Mouse (Mus musculus) common myeloid progenitor, adult 5-6 weeks (primary cell): ENCODE measurements around the gene Luzp1. TPM values are rescaled to one million over a fixed set of nuclear protein-coding genes. Genes with fewer than 3 reads are reported as not detected.

Experiments used
- ATAC-seq: replicated peaks from 2 replicates; pipeline ENCODE4 v1.8.0; 2016; ENCODE audit warnings: low read depth, mild to moderate bottlenecking, moderate TSS enrichment, inconsistent platforms; ENCODE audit not compliant: poor library complexity, severe bottlenecking
- total RNA-seq: library from RNA; stranded (forward); fragments of 200-1000, 187-1606 nt; gene quantifications from 2 replicates; pipeline ENCODE4 v1.2.3, GENCODE M21; 2017

Luzp1 gene
- total RNA-seq, 1 experiment from 2014 or later, result 11.1 TPM

DNA sequence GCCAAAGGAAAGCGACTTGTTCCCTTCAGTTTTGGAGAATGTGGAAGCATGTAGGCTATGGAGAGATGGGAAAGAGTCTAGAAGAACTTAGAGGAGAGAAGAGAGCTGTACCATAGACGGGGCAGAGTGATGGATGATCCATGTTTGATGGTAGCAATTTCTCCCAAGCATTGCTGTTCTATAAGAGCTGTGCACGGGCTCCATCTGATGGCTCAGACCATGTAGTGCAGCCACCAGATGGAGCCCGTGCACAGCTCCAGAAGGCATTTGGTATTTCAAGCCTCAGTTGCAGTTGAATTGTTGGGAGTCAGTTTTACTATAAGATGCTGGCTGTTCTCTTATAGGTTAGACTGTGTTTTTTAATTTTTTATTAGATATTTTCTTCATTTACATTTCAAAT, 56.9 kb downstream of the Luzp1 start:
- ATAC-seq, result peak; percentile 88

DNA sequence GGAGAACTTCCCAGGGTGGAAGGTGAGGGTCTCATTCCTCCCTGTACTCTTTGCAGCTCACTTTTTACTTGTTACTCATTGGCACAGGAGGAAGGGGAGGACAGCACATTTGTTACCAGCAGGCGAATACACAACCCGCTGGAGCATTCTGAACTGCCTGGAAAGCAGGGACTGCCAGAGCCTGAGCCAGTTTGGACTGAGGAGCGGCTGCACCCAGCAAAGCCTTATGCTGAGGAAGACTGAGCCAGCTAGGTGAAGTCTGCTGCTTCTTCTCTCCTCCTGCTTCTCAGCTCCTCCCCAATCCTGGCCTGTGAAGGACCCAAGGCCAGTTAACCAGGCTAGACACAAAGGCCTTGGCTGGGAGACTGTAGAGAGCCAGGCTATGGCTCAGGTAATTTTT, 75.6 kb downstream of the Luzp1 start:
- no peak for ATAC-seq

DNA sequence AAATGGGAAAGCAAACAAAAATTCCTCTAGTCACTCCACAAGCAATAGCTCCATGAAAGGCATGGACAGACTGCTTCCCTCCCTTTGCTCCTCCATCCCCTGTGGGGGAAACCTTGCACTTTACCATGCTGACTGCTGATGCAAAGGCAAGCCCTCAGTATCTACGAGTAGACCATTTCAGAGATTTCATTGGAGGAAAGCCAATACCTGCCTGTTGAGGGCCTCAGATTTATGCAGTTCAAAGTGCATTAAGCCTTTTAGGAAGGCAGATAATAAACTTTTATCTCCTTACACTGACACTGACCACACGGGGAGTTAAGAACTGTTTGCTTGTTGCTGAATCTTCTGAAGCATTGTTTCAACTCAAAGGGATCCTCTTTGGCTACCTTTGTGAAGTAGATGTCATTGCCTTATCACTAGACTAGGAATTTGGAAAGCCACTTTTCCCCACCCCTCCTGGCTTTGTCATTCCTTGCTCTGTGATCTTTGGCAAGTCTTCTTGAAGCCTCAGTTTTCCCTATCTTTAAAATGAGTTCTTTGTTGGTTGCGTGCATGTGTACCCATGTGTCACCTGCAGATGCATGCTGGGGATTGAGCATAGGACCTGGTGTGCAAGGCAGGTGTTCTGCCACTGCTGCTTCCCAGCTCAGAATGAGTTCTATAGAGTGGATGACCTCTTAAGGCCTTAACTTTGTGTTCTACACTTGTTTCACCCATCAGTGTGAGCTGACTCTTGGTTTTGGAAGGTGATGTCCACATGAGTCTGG, 76.9 kb downstream of the Luzp1 start:
- no peak for ATAC-seq

DNA sequence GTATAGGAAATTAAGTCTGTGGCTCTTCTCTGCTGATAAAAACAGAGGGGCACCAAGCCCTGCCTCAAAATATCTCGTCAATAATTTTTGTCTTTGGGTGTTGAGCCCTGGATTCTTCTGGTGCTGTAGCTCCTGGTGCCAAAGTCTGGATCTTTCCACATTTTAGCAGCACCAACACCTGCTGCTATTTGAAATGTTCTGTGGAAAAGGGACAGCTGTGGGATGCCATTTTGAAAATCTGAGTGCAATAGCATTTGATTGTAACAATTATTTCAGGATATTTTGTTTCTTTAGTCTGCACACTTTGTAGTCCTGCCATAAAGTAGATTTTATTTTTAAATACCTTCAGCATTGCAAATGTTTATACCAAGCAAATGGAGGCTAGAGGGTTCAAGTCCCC, 78.2 kb downstream of the Luzp1 start:
- ATAC-seq, result no peak

DNA sequence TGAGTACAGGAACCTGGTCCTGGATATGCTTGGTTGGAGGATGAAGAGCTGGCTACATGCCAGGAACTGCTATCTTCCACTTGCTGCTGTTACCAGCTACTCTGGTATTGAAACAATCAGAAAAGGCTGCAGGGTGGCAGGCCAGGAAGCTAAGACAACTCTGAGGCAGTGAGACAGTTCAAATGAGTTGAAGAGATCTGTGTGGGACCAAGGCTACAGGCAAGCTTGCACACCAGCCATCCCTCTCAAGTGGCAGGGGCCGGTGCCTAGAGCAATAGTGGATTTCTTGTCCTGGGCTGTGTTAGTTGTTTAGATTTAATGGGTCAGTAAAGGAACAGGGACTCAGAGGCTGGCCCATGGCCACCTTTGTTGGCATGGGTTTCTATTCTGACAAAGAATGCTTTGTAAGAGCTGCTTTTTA, 78.8 kb downstream of the Luzp1 start:
- ATAC-seq, result no peak

DNA sequence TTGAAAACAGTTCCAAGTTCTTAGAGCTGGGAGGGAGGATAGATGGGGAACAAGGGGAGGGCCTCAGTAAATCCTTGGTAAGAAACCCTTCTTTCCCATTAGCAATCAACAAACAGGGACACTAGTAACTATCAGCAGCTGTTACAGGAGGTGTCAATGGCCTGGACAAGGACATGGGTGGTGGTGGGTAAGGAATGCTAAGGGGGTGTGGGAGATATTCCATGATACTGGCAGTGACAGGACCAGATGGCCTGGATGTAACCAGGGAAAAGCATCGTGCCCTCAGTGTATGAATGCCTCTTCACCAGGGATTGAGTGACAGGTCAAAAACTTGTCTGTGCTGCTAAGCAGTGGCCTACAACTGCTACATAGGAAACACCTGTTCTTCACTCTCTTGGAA, 83.5 kb downstream of the Luzp1 start:
- no peak for ATAC-seq

DNA sequence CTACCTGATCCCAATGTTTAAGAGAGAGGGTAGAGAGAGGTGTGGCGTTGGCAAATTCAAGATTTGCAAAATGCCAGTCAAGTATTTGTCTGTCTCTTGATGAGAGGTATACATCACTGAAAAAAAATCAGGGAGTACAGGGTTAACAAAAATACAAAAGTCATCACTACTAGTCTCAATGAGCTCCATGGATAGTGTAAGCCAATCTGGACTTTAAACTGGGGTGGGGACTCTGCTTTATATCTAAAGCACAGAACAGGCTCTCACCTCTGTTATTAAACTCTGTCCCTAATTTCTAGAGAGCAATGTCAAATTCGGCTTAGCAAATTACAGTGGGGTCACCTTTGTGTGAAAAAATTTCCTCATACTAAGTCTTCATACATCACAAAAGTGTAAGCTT, 88.1 kb downstream of the Luzp1 start:
- no peak for ATAC-seq

DNA sequence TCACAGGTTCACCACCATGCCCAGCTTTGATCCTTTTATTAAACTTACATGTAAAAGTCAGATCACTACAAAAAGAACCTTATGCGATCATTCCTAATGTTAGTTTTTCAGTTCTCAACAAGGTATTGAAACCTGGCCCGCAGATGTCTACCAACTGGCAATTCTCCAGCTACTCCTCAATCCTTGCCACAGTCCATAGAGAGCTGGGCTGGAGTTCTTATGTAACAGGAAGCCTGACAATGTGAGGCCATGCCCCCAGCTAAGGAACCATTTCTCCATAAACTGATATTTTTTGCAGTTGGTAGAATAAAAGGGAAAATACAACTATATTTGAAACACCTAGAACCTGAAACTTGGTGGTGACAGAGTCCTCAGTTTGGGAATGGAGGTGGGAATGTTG, 90.1 kb downstream of the Luzp1 start:
- ATAC-seq, result no peak

DNA sequence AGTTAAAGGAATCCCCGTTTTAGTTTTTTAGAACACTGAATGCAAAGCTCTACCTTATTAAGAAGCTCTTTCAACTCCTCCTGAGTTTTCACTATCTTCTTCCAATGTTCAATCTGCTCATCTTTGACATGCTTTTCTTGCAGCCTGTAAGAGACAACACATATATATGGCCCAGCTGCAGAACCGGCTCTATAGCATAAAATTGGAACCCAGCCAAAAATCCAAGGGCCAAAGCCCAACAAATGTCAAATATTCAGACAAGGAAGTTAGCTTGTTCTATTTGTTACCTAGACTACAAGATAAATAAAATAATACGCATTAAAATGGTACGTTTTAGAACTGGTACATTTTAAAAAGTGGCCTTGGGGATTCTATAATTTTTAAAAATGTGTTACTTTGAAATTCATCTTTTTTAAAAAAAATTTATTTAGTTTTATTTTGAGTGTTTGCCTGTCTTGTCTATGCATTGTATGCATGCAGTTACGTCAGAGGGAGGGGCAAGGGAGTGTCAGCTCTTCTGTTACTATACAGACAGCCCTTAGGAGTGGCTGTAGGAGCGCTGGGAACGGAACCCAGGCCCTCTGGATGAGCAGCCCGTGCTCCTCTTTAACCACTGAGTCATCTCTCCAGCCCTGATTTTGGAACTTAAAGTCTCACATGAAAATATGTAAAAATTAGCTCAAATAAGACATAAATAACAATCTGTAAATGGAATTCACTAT, 90.9 kb downstream of the Luzp1 start:
- no peak for ATAC-seq

DNA sequence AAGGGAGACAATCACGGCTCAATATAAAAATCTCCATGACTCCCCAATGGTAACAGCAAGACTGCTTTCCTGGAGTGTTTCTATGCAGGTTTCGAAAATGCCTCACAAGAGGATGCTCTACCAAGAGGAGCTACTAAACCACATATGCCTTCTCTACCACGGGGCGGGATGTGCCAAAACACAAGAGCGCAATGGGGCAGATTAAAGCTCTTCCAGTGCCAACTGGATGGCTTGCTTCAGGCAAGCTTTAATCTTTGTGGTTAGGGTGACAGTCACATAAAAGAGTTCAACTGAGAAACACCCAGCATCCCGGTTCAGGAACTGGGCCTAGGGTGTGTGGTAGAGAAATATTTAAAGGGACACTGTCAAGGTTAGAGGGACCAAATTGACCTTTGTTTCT, 93.2 kb downstream of the Luzp1 start:
- no peak for ATAC-seq

DNA sequence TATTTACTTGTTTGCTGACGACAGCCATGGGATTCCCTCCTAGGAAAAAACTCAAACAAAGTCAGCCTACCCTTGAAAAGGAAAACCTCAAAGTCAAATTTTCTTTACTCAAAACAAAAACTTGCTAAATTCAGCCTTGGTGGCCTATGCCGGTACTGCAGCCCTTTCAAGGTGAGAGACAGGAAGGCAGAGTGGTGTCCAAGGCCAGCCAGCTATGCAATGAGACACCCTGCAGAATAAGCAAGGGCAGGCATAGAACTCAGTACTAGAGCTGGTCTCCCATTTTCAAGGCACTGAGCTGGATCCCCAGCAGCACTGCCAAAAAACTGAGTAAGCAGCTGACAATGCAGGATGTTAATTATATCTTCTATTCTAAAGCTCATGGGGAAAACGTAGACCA, 99.1 kb downstream of the Luzp1 start:
- ATAC-seq, result 0 out of 2 replicates have a peak, but pooled peaks have one; percentile 47

DNA sequence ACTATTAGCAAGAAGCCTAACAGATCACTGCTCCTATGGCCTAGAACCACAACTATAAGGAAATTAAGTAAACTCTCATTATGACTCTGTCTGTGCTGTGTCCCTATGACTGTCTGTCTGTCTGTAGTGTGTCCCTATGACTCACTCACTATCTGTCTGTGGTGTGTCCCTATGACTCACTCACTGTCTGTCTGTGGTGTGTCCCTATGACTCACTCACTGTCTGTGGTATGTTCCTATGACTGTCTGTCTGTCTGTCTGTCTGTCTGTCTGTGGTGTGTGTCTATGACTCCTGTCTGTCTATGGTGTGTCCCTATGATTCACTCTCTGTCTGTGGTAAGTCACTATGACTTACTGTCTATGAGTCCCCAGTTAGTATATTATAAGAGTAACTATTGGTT, 100.4 kb downstream of the Luzp1 start:
- 0 out of 2 replicates have a peak, but pooled peaks have one; percentile 45 for ATAC-seq

DNA sequence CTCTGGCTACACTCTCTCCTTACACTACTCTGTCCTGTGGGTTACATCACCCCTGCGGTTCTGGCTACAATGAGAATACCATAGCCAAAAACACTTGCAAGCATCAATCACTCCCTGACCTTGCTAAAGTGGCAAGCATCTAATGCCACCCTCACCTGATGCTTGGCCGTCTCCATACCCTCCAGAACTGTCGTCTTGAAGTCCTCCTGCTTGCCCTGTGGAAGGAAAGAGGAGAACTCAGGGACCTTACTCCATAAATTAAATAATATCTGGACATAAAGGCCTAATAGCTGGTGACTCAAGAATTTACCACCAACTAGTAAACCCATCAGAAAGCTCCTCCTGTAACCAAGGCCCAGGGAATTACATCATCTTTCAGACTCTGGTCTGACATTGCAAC, 112.3 kb downstream of the Luzp1 start:
- no peak for ATAC-seq

DNA sequence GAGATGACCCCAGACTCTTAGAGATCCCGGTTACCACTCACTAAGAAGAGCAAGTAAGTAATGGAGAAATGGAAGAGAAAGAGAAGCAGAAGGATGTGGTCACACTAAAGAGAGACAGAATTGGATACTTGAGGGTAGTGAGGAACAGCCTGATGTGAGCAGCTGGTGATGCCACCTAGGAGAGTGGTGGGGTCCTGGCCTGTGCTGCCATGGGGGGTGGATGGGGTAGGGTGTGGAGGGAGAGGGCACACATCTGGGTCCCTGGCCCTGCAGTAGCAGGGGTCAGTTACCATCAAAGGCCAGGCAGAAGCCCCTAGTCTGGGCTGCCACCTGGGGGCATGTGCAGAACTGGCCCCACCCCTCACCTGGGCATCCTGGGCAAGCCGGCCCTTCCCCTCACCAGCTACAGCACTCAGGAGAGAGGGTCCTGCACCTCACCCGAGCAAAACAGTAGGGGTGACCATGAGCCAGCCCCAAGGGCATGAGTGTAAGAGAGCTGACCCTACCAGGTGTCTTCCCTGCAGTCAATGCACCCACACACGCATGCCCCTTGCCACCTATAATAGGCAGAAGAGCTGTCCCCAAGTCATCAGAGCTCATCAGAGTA, 117.8 kb downstream of the Luzp1 start:
- no peak for ATAC-seq

DNA sequence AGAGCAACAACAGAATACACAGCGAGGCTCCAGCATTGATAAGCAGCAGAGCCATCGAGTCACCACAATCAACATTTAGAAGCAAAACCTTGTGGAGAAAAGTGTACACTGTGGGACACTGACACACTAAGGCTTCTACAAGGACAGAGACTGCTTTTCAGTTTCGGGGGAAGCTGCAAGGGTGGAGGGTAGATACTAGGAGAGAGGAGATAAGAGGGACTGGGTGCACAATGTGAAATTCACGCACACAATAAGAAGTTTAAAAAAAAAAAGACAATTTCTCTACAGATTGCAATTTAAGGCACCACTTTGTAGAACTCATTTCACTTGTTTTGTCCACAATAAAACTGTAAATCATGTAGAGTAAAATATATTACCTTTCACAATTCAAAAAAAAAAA, 118.4 kb downstream of the Luzp1 start:
- 0 out of 2 replicates have a peak, but pooled peaks have one; percentile 32 for ATAC-seq

DNA sequence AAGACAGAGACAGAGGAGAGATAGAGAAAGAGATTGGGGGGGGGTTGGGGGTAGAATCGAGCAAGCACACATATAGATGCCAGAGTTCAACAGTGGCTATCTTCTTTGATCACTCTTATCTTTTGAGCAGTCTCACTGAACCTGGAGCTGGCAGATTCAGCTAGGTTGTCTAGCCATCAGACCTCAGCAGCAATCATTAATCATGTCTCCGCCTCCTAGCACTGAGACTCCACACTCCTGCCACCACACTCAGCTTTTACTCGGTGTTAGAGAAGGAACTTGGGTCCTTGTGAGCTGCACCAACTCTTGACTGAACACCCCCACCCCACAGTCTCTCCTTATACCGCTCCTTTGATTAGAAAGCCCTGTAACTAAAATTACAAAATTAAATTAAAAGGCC, 122.5 kb downstream of the Luzp1 start:
- no peak for ATAC-seq

DNA sequence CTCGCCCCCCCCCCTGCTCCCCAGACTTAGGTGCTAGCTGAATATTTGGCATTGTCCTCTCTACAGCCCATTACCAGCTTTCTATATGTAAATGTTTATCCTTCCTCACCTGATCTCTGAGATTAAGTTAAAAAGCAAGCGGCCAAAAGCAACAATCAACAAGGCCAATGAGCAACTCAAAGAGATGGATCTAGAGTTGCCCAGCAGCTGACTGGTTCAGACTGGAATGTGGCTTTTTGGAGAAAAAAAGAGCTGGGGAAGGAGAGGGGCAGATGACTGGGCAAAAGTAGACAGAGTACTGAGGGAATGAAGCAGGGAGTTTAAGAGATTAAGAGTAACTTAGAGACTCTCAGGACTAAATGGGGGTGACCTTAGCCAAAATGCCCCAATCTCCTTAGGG, 124.4 kb downstream of the Luzp1 start:
- no peak for ATAC-seq

DNA sequence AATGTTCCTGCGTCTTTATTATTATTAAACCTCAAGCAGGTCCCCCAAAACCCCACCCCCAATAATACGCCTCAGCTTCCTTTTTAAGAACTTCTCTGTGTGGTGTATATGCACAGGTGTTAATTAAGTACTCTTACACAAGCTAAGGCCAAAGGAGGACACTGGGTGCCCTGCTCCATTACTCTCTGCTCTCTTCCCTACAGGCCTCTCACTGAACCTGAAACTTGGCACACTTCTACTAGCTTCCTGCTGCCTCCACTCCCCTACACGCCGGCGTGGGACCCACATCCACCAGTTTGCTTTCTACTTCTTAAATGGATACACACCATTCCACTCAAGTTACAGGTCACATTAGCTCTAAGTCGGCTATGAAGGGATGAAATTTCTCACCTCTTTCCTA, 125.7 kb downstream of the Luzp1 start:
- ATAC-seq, result no peak

DNA sequence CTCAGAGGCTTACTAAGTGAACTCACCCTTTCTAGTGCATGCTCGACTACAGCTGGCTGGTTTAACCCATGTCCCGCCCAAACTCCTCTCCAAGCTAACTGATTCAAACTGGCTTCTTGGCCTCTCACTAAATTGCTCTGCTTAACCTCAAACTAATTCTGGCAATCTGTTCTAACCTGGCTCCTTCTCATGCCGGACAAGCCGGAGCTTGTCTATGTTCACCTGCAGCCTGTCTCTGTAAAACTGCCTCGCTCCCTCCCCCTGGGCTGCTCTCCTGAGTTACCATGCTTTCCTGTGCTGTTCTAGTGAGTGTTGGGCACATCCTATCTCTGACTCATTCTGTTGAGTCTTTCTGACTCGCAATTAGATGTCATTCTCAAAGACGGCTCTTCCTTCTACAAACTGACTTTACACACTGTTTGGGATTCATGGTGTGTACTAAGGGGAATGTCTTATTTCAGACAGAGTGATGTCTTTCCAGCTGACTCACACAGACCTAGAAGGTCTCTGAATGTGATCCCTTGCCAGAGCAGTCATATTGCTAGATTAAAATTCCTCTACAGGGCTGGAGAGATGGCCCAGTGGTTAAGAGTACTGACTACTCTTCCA, 128.8 kb downstream of the Luzp1 start:
- no peak for ATAC-seq

DNA sequence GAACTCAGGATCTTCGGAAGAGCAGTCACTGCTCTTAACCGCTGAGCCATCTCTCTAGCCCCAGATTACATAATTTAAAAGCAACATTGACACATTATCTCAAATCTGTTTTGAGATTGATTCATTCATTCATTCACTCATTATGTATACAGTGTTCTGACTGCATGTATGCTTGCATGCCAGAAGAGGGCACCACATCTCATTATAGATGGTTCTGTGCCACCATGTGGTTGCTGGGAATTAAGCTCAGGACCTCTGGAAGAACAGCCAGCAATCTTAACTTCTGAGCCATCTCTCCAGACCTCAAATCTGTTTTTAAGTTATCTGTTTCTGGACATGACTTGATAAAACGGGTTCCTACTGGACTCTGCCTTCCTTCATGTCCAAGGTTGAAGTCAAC, 130.3 kb downstream of the Luzp1 start:
- ATAC-seq, result no peak

DNA sequence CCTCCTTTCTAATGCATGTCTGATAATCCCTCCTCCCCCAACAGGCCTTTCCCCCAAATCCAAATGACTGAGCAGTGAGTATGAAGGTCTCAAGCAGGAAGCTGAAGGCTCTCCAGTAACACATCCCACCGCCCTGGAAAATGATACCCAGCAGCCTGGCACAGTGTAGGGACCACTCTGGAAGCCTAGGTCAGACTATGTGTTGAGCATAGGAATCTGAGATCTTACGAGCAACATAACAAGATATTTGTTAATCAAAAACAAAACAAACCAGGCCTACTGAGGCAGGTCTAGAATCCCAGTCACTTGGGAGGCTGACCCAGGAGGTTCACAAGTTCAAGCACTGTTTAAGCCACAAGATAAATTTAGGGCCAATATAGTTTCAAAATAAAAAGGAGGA, 131.0 kb downstream of the Luzp1 start:
- no peak for ATAC-seq
